Mouse (Mus musculus) embryonic fibroblast, embryonic 13.5 days (primary cell): Measurements from ENCODE around the gene Trim52.

Experiments
- CTCF ChIP-seq: IDR thresholded peaks from 2 replicates; pipeline ENCODE4 v1.5.1; 2011; ENCODE audit warnings: mild to moderate bottlenecking, control low read depth, low read length, moderate library complexity, borderline replicate concordance; ENCODE audit not compliant: insufficient read depth
- POLR2A ChIP-seq: IDR thresholded peaks from 2 replicates; pipeline ENCODE4 v1.6.1; 2011; ENCODE audit warnings: low read depth, mild to moderate bottlenecking, control low read depth, low read length, moderate library complexity

- no peak for TF ChIP-seq CTCF
- TF ChIP-seq POLR2A, result no peak
Observed at GRCm38 (mm10) chr14:106105980-106106379, at the start of gene Trim52.
